Mouse (Mus musculus): ENCODE results near the gene Saxo1.

The Saxo1 gene

DNA sequence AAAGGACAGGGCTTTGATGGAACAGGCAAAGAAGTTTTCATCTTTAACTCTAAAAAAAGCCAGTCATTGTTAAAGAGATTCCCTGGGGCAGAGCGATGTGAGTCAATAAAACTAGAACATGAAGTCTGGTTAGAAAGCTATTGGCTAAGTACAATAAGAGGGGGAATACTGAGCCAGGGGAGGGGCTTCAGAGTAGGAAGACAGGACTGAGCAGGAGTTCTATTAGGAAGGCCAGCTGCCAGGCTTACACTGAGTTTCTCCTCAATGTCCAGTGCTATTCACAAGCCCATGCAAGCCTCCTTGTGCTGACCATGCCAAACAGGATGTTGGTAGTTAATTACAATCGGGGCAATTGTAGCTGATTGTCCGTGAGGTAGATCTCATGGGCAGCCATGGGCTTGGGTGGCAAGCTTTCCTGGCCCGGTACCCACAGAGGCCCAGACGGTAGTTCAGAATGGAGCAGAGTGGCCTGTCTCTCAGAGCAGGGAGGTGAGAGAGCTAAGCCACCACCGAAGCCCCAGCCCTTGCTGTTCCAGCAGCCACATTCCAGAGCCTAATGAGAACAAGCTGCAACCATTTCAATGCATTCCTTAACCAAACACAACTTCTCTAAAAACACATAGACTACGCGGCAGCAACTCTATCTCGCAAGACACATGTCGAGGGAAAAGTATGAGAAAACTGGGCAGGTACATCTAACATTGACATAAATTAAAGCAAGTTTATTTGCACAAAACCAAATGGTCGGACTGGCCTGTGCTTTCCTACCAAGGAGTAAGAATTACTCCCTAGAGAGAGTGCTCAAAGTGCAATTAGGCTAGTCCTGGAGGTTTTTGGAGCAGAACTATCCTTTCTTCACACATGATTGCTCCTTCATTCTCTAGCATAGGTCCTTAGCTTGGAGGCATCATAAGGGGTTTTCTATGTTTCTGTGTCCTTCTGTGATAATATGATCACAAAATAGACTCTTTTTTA, 30.7 kb downstream of the Saxo1 start:
- DNase-seq, result no peak

GRCm38 (mm10) chr4:86524483-86524882, 33.6 kb downstream of the Saxo1 start:
- DNase-seq, result no peak

- DNase-seq, result no peak
Measured at GRCm38 (mm10) chr4:86523771-86524170, 34.4 kb downstream of the Saxo1 start.

- DNase-seq, result no peak
Measured at GRCm38 (mm10) chr4:86520695-86521094, 37.4 kb downstream of the Saxo1 start.

DNA sequence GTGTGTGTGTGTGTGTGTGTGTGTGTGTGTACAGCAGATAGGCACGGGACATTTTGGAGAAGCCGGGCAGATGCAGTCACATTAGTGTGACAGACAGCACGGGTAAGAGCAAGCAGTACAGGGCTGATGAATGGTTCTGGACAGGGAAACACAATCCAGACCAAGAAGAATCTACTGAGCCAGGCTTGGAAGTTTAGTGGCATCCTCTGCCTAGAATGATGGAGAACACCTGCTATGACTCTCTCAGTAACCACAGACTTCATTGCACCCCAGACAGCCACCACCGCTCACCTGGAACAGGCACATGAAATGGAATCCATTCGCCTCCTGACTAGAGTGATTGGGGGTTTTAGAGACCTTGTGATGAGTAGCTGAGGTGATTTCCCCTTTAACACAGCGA, 38.2 kb downstream of the Saxo1 start:
- DNase-seq, result no peak

DNA sequence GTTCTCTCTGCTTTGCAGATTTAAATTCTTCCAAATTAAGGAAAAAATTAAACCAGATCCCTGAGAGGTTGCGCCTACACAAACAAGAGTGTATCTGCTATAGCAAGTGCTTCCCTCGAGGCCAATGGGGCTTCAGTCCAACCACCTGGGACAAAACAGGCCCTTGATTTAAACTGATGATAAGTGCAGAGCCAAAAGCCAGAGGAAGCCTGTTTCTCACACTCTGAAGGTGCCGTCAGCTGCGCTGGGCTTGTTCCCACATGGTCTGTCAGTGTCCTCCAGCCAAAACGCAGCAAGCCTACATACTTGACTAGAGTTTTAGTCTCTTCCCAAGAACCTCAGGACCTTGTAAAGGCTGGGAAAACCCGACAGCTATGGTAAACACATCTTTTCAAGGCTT, 53.5 kb downstream of the Saxo1 start:
- no peak for DNase-seq

- no peak for DNase-seq
Measured at GRCm38 (mm10) chr4:86499561-86499960, 58.6 kb downstream of the Saxo1 start.

DNA sequence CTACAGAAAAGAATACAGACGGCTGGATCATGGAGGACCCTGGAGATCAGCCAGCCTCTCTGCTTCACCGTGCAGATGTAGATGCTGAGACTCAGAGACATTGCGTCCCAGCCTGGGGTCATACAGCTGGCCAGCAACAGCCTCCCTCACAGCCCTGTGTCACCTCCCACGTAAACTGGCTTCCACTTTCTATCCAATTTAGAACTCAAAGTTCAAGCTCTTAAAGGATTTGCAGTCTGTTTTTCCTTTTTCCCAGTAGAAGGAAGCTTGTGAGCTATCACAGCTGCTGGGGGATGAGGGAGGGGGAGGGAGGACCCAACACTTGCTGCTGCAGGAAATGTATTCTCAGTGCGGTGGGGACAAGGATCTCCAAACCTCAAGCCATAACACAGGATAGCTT, 59.4 kb downstream of the Saxo1 start:
- DNase-seq, result no peak

GRCm38 (mm10) chr4:86489128-86489527, 69.0 kb downstream of the Saxo1 start:
- DNase-seq, result no peak

DNA sequence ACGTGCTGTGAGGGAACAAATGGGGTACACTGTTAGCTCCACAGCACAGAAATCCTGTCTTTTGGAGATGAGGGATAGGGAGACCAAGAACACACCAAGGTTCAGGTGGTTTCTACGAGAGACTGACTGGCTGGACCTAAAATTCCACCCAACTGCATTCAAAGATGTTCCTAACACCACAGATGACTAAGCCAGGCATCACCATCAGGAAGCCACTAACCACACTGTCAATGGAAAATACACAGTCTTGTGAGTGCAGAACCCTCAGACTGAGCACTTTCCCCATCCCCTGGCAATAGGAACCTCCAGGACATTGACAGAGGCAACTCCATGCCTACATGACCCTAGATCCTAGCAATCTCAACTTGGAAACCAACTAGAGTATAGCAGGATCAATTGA, 71.2 kb downstream of the Saxo1 start:
- no peak for DNase-seq

DNA sequence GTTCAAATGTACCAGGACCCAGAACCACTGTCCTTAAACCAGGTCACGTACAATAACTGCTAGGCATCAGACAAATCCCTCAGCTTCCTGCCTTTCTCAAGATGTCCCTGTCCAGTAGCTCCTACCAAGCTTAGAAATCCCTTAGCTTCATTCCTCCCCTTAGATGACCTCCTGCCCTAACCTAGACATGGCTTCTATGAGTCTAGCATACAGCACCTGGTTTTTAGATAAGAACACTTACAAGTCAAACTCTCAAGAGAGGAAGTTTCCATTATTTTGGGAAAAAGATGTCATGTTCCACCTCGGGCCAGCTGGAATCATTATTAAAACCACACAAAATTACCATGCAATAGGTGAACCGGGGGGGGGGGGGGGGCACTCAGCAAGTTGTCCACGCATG, 71.6 kb downstream of the Saxo1 start:
- no peak for DNase-seq

GRCm38 (mm10) chr4:86485052-86485451, 73.1 kb downstream of the Saxo1 start:
- DNase-seq, result no peak

- no peak for DNase-seq
Measured at GRCm38 (mm10) chr4:86483686-86484085, 74.4 kb downstream of the Saxo1 start.

GRCm38 (mm10) chr4:86483013-86483615, 75.0 kb downstream of the Saxo1 start:
- DNase-seq, result no peak

- no peak for DNase-seq
Measured at GRCm38 (mm10) chr4:86480891-86481290, 77.2 kb downstream of the Saxo1 start.

- no peak for DNase-seq
Measured at GRCm38 (mm10) chr4:86464808-86465207, 93.3 kb downstream of the Saxo1 start.

DNA sequence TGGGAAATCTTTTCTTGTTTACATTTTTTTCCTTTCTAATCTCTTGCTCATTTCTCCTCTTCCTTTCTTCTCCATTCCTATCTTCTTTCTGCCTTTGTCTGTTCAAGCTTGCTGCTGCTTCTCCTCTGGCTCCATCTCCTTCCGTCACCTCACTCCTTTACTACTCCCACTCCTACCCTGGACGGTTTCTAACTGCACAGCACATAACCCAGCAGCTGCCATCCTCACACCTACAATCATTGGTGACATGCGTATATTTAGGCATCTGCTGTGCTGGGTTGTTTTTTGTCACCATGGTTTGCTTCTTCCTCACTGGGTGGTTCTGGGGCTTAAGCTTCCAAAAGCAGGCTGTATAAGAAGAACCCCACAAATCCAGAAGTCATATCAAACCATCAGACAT, 107.7 kb downstream of the Saxo1 start:
- no peak for DNase-seq

DNA sequence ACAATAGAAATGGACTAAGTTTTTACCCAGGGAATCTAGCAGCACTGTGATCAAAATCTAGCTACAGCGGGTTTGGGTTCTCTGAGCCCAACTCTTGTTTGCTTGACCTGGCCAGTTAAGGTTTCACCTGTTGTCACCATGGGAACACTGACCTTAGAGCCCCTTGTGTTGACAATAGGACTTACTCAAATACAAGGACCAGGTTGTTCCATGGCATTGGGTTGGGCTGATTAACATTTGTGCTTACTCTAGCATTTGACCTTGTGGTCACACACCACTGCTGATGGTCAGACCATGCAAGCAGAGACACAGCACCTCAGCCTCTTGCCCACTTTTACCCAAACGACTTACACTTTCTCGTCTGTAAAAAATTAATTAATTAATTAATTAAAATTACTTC, 121.8 kb downstream of the Saxo1 start:
- no peak for DNase-seq

GRCm38 (mm10) chr4:86435631-86436030, 122.5 kb downstream of the Saxo1 start:
- no peak for DNase-seq

DNA sequence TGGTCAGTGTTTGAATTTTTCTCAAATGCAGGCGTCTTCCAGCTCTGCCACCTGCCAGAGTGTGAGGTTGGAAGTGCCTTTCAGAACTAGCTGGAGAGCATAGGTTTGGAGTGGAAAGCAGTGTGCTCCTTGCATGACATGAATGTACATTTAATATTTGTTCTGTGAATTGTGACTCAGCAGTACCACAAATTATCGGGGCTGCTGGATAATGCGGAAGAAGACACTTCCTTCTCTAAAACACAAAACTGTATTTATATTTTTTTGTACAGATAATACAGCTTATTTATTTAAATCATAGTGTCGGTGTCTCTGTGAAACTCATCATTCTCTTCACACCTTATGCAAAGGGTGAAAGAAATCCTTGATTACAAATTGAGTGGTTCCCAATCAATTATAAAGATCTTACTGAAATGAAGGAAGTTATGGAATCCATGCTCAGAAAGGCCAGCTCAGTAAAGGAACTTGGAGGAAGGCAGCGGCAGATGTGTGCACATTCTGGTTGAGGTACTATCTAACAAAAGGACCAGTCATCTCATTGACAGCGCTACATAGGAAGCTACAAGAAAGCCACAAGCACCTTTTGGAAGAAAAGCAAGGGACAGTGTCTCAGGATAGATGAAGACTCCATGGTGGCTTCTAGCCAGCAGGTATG, 129.9 kb downstream of the Saxo1 start:
- DNase-seq, result no peak

- no peak for DNase-seq
Measured at GRCm38 (mm10) chr4:86427312-86427711, 130.8 kb downstream of the Saxo1 start.

GRCm38 (mm10) chr4:86426549-86426948, 131.6 kb downstream of the Saxo1 start:
- no peak for DNase-seq

- DNase-seq, result no peak
Measured at GRCm38 (mm10) chr4:86425581-86425980, 132.5 kb downstream of the Saxo1 start.

DNA sequence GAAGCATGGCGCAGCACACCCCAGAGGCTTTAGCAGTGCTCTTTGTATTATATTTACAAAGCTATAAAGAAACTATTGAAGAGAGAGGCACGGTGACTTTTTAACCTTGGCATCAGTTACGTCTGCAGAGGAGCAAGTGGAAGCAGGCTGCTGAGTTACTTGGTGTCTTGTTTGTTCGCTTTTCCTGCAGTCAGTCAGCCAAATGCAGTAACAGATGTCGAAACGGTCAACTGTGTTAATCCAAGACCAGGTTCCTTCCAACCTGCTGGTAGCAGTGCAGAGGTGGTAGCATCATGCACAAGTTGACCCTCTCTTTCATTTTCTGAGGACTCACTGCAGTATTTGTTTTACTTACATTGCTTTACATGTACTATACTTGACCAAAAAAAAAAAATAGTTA, 135.5 kb downstream of the Saxo1 start:
- no peak for DNase-seq

Data from B cell, adult 2 months (primary cell).